Mouse (Mus musculus) left cerebral cortex, adult 18-20 months (tissue): ENCODE data around the gene Olfr1287. TPM values are rescaled to one million over a fixed set of nuclear protein-coding genes. Genes with fewer than 3 reads are reported as not detected.

Source experiments
- DNase-seq, 2 experiments: peaks; one replicate each; pipeline ENCODE4 v3.0.0; 2021 to 2022; ENCODE audit warnings: low spot score in 2 of 2, mixed read lengths in 1 of 2
- long read RNA-seq, 2 experiments: library from polyadenylated mRNA; stranded (forward); transcript quantifications; one replicate each; pipeline ENCODE4 v2.0.0; 2021
- total RNA-seq, 2 experiments: library from RNA; stranded (reverse); gene quantifications; 2 replicates each; pipeline ENCODE4 v1.2.3; 2021

Olfr1287 gene
- not detected for total RNA-seq
- long read RNA-seq, experiment 1: 0 reads
- long read RNA-seq, experiment 2: 0 reads

DNA sequence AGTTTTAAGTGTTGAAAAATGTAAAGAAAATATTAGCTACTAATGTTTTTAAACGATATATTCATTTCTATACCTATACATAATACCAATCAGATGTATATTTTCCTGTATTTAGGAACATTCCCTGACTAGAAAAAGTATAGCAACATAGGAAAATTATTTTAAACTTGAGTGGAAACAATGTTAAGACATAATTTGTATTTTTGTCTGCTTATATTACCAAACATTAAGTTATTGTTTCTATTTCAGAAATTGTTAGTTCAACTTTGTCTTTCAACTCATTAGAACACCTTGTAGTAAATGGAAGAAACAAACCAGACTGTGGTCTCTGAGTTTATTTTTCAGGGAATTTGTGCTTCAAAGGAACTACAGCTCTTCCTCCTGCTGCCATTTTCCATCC, at the start of gene Olfr1287:
TSS of gene Olfr1287 (plus strand) at position 301 of the 400 bp plus-strand sequence.
- DNase-seq: no peak

DNA sequence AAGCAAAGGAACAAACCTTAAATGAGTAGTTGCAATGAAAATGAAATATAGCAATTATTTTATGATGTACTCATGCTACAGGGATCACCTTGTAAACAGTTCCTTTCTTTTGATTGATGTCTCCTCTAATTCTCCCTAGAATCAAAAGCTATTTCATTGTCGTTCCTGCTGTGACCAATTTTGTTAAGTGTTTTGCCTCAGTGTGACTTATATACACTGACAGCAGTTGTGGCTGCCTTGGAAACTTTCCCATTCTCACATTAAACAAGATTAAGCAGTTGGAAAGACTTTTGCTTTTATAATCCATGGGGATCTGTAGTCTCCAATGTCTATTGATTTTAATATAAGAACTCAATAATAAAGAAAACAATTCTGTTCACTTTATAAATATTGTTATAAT, 26.0 kb upstream of the Olfr1287 start, which contains the start of gene Olfr1286:
TSS of gene Olfr1286 (minus strand) at position 185 of the 400 bp plus-strand sequence.
- DNase-seq: no peak

DNA sequence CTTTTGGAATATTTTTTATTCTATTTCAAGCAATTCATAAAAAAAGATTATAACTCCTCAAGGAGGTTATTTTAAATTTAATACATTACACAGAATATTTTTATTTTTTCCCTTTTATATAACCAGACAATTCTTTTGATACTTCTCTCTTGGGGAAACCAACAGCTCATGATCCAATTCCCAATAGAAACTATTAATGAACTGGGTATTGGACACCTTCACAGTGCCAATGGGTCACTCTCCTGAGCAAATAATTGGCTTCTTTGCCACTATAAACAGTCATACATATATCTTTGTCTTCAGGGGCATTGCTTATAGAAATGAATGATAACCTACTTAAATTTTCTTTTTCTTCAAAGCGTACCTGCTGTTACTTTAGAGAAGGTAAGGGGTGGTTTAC, 24.9 kb downstream of the Olfr1287 start, which contains the start of gene Olfr1288:
TSS of gene Olfr1288 (plus strand) at position 301 of the 400 bp plus-strand sequence.
- no peak for DNase-seq

DNA sequence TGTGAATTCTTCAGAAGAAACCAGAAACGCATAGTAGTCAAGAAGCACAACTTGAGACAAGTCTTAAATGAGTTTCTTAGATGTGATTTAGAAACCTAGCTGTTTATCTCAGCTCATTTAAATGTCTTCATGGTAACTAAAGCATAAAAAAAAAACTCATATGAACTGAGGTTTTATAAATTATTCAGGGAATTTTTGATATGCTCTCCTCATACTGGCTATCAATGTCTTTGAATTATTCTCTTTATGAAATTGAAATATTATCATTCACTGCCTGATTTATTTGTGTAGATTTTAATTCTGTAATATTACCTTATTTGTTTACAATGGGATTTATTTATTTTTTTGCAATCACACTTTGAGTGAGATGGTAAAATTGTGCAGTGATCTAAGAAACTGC, 31.6 kb downstream of the Olfr1287 start, which contains the start of gene Olfr1289:
TSS of gene Olfr1289 (plus strand) at position 301 of the 400 bp plus-strand sequence.
- DNase-seq: no peak

DNA sequence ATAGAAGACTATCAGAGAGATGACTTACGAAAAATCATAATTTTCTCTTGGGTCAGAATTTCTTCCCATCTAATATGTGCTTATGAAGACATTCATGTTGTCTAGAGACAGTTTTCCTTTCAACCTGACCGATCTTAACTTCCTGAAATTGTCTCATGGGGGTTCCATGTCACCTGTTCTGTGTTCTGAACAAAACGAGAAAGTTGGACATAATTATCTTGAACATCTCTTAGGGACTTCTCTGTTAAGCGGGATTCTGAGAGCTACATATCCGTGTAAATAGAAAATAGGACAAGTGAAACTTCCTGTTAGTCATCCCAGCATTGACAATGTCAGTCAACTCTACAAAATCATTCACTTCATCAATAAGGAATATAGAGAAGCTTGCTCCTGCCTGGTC, 44.8 kb downstream of the Olfr1287 start, which contains the start of gene Olfr1290:
TSS of gene Olfr1290 (minus strand) at position 101 of the 400 bp plus-strand sequence.
- no peak for DNase-seq

DNA sequence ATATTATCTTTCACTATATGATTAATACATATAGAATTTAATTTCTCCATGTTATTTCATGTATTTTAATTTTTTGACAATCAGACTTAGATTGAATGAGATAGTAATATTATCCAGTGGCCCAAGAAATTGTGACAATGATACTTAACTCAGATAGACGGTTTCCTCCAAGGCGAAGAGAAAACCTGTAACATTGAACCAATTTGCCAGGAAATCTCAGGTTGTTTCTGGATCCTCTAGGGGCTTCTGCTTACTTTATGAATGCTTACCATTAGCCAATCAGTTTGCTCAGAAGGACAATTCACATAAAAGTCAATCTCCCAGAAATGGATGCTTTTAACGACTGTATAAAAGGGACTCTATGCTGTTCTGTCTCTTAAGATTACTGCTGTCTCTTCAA, 47.9 kb downstream of the Olfr1287 start, which contains the start of gene Olfr1291-ps1:
TSS of gene Olfr1291-ps1 (plus strand) at position 301 of the 400 bp plus-strand sequence.
- no peak for DNase-seq

Other genes with a start within 250 kb of the Olfr1287 start
- not detected for gene 4930430A15Rik, start 219.5 kb upstream of the Olfr1287 start, total RNA-seq
- not detected for gene Olfr1275, start 213.9 kb upstream of the Olfr1287 start, total RNA-seq
- gene Olfr1276, start 194.6 kb upstream of the Olfr1287 start, total RNA-seq: not detected
- not detected for gene Olfr1277, start 175.0 kb upstream of the Olfr1287 start, total RNA-seq
- gene Olfr1278, start 159.0 kb upstream of the Olfr1287 start, total RNA-seq: not detected
- not detected for gene Olfr1279, start 148.5 kb upstream of the Olfr1287 start, total RNA-seq
- gene Olfr1280, start 135.1 kb upstream of the Olfr1287 start, total RNA-seq: not detected
- gene Olfr1281, start 122.6 kb upstream of the Olfr1287 start, total RNA-seq: not detected
- not detected for gene Olfr1282, start 113.1 kb upstream of the Olfr1287 start, total RNA-seq
- gene Olfr1283, start 82.4 kb upstream of the Olfr1287 start, total RNA-seq: not detected
- not detected for gene Olfr1284, start 73.6 kb upstream of the Olfr1287 start, total RNA-seq
- not detected for gene Olfr1286, start 26.0 kb upstream of the Olfr1287 start, total RNA-seq
- gene Olfr1288, start 25.0 kb downstream of the Olfr1287 start, total RNA-seq: not detected
- not detected for gene Olfr1289, start 31.7 kb downstream of the Olfr1287 start, total RNA-seq
- not detected for gene Olfr1290, start 44.7 kb downstream of the Olfr1287 start, total RNA-seq
- gene Olfr1291-ps1, start 48.0 kb downstream of the Olfr1287 start, total RNA-seq: not detected
- not detected for gene Olfr1293-ps, start 76.1 kb downstream of the Olfr1287 start, total RNA-seq
- not detected for gene Olfr1294, start 91.1 kb downstream of the Olfr1287 start, total RNA-seq
- not detected for gene Olfr1295, start 120.5 kb downstream of the Olfr1287 start, total RNA-seq
- not detected for gene Olfr1297, start 177.4 kb downstream of the Olfr1287 start, total RNA-seq
- not detected for gene Olfr1298, start 200.1 kb downstream of the Olfr1287 start, total RNA-seq
- gene Olfr1299, start 212.3 kb downstream of the Olfr1287 start, total RNA-seq: not detected